Mouse (Mus musculus): ENCODE results near the gene Sh3gl2. TPM values are rescaled to one million over a fixed set of nuclear protein-coding genes. Genes with fewer than 3 reads are reported as not detected.

Gene Sh3gl2
- polyA plus RNA-seq, 1 experiment from 2014 or later = not detected

DNA sequence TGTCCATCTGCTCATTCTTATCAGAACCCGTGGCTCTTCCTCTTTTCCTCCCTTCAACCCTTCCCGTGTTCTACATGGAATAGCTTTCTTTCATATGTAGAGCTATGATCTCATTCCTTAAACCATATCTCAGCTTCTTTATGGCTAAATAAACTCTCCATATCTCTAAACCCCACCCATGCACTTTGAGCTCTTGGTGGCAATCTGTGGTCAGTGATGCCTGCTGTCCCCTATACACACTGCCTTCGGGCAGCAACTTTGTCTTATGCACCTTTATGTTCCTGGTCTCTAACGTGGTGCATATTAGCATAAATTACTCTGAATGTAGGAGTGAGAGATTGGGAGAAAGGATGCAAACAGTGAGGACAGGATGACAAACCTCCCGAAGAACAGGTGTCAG is 180.3 kb downstream of the Sh3gl2 start:
- 70% methylated on average over 5 of the region's 5 CpGs for WGBS (ENCODE audit: missing documents)
- H3K79me2 ChIP-seq (ENCODE audit: inconsistent target) = no peaks in the 10 kb centered on the region
- H3K4me3 ChIP-seq (ENCODE audit: inconsistent target) = no peak overlapping the region
- no peaks in the 10 kb centered on the region for H3K36me3 ChIP-seq (ENCODE audit: inconsistent target)
- H3K27ac ChIP-seq = no peak overlapping the region

DNA sequence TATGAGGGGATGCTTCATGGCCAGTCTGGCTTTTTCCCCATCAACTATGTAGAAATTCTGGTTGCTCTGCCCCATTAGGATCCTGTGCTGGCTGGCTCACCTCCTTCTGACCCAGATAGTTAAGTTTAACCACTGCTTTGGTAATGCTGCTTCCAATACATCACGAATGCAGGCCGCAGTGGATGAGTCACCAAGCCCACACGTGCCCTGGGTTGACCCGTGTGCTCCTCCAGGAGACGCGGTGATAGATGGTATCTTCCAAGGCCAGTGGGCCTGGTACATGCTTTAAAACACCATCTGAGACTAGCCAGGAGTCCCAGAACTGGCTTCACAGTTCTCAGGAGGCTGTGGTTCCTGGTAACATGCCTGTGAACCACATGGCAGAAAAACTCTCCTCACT is 182.8 kb downstream of the Sh3gl2 start:
- WGBS (ENCODE audit: missing documents) = 98% methylated on average over 6 of the region's 6 CpGs

DNA sequence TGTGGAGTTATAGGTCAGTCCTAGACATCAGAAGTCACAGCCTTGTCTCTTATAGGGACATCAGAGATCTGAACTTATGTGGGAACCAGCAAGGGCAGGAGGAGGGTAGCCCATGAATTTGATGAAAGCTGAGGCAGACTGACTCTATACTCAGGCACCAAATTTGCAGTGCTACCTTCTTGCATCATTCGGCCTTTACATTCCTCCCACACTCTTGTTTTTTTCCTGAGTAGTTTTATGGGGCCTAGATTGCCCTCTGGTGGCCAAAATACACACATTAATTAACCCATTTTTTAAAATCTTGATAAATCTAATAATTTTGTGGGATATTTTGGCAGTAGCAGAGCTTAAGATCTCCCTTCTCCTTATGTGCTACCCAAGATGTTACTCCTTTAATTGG is 186.9 kb downstream of the Sh3gl2 start:
- Histone ChIP-seq H3K4me3 (ENCODE audit: inconsistent target) (no peak overlapping the region), H3K27ac (no peak overlapping the region), H3K36me3 (ENCODE audit: inconsistent target) (no peaks in the 10 kb centered on the region), H3K79me2 (ENCODE audit: inconsistent target) (no peaks in the 10 kb centered on the region)
- 50% methylated on average over 1 of the region's 1 CpGs for WGBS (ENCODE audit: missing documents)

More for the DNA sequence above, 182.8 kb downstream of the Sh3gl2 start:
- Histone ChIP-seq H3K4me3 (ENCODE audit: inconsistent target) (no peak overlapping the region), H3K79me2 (ENCODE audit: inconsistent target) (no peaks in the 10 kb centered on the region), H3K36me3 (ENCODE audit: inconsistent target) (no peaks in the 10 kb centered on the region), H3K27ac (no peak overlapping the region)

DNA sequence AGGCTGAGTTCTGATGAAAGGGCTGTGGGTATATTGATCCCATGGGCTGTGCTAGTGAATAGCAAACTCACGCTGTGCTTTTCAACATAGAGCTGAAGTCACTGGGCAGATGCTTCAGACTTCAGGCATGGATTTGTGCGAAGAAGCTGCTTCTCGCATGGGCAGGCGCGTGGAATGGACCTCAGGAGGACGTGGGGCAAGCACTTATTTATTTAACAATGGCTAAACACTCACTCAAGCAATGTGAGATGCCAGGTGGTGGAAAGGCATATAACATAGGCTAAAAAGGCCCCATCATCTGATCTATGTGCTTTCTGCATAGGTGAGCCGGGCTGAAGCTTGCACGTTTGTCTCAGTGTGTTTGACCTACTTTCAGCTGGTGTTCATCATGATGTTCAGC is 193.8 kb downstream of the Sh3gl2 start:
- Histone ChIP-seq H3K36me3 (ENCODE audit: inconsistent target) (no peaks in the 10 kb centered on the region), H3K4me3 (ENCODE audit: inconsistent target) (no peak overlapping the region), H3K79me2 (ENCODE audit: inconsistent target) (no peaks in the 10 kb centered on the region), H3K27ac (no peak overlapping the region)
- 91% methylated on average over 8 of the region's 8 CpGs for WGBS (ENCODE audit: missing documents)

DNA sequence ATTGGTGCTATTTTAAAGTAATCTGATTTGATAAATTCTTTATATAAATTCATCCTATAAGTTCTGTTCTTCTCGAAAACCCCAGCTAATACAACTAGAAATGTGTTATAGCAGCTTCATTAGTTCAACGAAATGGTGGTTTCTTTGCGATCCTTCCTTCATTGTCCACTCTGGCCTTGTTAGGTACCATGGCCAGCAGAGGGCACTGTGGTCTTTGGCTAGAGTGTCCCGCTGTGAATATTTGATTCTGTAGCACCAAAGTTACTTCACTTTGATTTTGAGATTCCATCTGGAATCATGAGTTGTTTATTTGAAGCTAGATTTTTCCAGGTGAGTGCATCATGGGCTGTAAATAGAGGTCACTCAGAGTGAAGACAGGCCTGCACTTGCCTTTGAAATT is 197.9 kb downstream of the Sh3gl2 start:
- H3K27ac ChIP-seq = no peak overlapping the region
- no peaks in the 10 kb centered on the region for H3K36me3 ChIP-seq (ENCODE audit: inconsistent target)
- 39% methylated on average over 4 of the region's 4 CpGs for WGBS (ENCODE audit: missing documents)
- H3K4me3 ChIP-seq (ENCODE audit: inconsistent target) = no peak overlapping the region
- H3K79me2 ChIP-seq (ENCODE audit: inconsistent target) = no peaks in the 10 kb centered on the region

DNA sequence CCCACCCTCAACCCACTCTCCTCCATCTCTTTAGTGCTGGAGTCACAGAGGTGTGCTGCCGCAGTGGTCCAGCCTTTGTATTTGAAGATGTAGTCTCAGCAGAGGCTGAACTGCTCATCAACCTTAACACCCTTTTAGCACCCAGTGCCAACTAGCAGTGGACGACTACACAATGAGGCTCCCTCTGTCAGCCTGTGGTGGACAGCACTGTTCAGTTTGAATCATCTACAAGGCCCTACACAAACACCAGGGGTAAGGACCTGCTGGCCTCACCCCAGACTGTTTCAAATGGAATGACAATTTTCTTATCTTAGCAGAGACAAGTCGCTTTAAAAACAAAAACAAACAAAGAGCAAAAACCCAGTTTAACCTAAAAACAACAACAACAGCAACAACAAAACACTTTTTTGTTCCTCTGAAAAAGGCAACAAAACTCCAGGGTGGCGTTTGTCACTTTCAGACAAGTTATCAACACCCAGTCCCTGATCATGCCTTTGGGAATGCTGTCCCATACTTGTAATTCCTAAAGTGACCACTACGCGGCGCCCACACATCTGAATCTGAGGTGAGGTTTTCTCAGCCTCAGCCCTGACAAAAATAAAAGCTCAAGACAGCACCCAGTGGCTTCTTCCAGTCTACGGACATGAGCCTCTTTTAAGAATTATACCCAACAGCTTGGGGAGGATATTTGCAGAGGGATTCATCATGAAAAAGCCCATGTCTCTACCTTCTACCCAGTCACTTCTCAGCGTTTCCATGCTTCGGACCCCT is 199.7 kb downstream of the Sh3gl2 start:
- H3K79me2 ChIP-seq (ENCODE audit: inconsistent target) = no peaks in the 10 kb centered on the region
- no peak overlapping the region for H3K4me3 ChIP-seq (ENCODE audit: inconsistent target)
- H3K27ac ChIP-seq = no peak overlapping the region
- H3K36me3 ChIP-seq (ENCODE audit: inconsistent target) = no peaks in the 10 kb centered on the region
- WGBS (ENCODE audit: missing documents) = 52% methylated on average over 10 of the region's 10 CpGs

DNA sequence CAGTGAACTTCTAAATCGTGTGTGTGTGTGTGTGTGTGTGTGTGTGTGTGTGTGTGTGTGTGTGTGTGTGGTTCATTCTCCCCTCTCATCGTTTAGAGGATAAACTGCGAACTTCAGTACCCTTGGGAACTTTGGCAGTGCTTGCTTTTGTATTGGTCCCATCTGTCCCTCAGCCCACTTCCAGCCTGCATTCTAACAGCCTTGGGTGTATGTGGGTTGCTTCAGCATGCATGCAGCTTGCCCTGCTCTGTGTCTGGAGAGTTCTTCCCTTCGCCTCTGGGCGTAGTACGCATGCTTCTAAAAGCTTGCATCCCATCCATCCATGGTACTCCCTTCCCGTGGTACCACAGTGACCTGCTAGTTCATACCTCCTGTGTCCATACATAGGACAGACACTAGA is 200.3 kb downstream of the Sh3gl2 start:
- Histone ChIP-seq H3K27ac (no peak overlapping the region), H3K4me3 (ENCODE audit: inconsistent target) (no peak overlapping the region), H3K36me3 (ENCODE audit: inconsistent target) (no peaks in the 10 kb centered on the region), H3K79me2 (ENCODE audit: inconsistent target) (no peaks in the 10 kb centered on the region)
- 72% methylated on average over 6 of the region's 7 CpGs for WGBS (ENCODE audit: missing documents)

DNA sequence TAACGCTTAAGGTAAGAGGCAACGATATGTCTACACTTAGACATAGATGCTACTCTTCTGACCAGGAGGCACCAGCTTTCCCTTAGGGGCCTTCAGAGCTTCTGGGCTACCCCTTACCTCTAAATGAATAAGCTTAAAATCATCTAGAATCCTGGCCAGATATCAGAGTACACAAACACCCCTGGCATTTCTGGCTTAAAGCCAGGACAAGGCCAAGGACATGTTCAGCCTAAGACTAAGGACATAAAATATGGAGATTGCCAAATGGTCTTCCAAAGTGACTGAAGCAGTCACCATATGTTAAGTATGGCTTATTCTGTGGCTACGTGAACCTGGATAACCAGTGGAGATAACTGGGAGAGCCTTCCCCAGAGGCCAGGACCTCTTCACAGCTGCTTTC is 211.5 kb downstream of the Sh3gl2 start:
- Histone ChIP-seq H3K79me2 (ENCODE audit: inconsistent target) (no peaks in the 10 kb centered on the region), H3K4me3 (ENCODE audit: inconsistent target) (no peak overlapping the region), H3K27ac (no peak overlapping the region), H3K36me3 (ENCODE audit: inconsistent target) (no peaks in the 10 kb centered on the region)
- 97% methylated on average over 3 of the region's 3 CpGs for WGBS (ENCODE audit: missing documents)

DNA sequence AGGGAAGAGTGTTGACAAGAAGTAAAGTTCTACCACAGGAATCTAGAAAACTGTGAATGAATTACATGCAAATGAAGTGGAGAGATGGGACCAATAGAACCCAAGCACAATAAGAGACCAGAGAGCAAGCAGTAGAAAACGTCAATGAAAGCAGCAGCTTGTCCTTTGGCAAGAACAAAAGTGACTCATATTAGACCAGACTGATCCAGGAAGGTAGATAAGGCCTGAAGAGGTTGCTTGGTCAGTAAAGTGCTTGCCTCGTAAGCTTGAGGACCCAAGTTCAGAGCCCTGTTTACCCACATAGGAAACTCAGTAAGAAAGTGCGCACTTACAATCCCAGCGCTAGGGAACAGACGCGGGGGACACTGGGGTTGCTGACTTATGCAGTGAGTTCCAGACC is 215.5 kb downstream of the Sh3gl2 start:
- Histone ChIP-seq H3K79me2 (ENCODE audit: inconsistent target) (no peaks in the 10 kb centered on the region), H3K4me3 (ENCODE audit: inconsistent target) (no peak overlapping the region), H3K36me3 (ENCODE audit: inconsistent target) (no peaks in the 10 kb centered on the region), H3K27ac (no peak overlapping the region)
- WGBS (ENCODE audit: missing documents) = 79% methylated on average over 6 of the region's 6 CpGs

DNA sequence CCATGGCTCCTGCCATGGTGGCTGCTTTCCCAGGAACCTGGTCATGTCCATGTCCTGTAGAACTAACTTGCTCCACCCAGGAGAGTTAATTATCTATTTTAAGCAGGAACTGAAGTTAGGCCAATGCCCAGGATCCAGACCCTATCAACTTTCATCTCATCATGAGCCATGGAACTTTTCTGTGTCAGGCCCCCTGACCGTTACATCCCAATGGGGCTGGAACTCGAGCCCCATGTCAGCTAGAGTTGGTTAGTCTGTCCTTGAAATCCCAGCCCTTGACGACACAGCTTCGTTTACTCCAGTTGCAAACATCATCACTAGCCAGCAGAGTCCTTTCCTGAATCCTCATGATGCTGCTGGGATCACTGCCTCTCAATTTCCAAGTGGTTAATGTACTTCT is 221.3 kb downstream of the Sh3gl2 start:
- Histone ChIP-seq H3K79me2 (ENCODE audit: inconsistent target) (no peaks in the 10 kb centered on the region), H3K27ac (no peak overlapping the region), H3K4me3 (ENCODE audit: inconsistent target) (no peak overlapping the region), H3K36me3 (ENCODE audit: inconsistent target) (no peaks in the 10 kb centered on the region)
- 82% methylated on average over 4 of the region's 4 CpGs for WGBS (ENCODE audit: missing documents)

DNA sequence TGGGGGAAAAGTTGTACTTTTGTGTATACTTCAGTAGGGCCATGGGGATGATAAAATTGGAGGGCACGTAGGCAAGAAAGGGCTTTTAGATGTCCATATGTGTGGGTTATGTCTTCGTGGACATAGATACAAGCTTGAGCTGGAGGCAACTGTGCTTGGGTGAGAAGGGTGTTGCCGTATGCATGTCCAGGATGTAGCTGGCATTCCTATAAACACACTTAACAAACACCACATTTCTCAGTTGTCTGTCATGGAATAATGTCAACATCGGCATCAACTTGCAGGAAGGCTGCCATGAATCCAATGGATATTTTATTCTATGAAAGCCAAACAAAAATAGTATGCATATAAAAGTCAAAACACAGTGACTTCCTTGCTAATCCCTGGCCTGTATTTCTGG is 227.9 kb downstream of the Sh3gl2 start:
- Histone ChIP-seq H3K36me3 (ENCODE audit: inconsistent target) (no peaks in the 10 kb centered on the region), H3K27ac (no peak overlapping the region), H3K4me3 (ENCODE audit: inconsistent target) (no peak overlapping the region), H3K79me2 (ENCODE audit: inconsistent target) (no peaks in the 10 kb centered on the region)
- 83% methylated on average over 4 of the region's 4 CpGs for WGBS (ENCODE audit: missing documents)

DNA sequence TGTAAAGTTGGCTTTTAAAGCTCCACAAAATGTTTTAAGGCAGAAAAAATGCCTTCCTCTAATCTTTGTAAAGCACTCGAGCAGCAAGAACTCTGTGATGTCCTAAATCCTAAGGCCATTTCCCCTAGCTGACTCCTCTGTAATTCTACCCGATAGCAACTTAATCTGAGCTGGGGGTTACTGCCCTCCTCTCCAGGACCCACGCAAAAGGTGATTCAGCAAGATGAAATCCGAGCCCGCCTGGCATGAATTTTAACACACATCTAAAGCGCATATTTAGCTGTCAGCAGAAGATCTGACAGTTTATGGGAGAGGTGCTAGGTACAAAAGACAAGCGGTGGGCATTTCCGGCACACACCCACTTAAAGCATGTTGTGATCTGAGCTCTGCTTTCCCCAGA is 229.8 kb downstream of the Sh3gl2 start:
- 79% methylated on average over 8 of the region's 8 CpGs for WGBS (ENCODE audit: missing documents)
- Histone ChIP-seq H3K79me2 (ENCODE audit: inconsistent target) (no peaks in the 10 kb centered on the region), H3K4me3 (ENCODE audit: inconsistent target) (no peak overlapping the region), H3K27ac (no peak overlapping the region), H3K36me3 (ENCODE audit: inconsistent target) (no peaks in the 10 kb centered on the region)

DNA sequence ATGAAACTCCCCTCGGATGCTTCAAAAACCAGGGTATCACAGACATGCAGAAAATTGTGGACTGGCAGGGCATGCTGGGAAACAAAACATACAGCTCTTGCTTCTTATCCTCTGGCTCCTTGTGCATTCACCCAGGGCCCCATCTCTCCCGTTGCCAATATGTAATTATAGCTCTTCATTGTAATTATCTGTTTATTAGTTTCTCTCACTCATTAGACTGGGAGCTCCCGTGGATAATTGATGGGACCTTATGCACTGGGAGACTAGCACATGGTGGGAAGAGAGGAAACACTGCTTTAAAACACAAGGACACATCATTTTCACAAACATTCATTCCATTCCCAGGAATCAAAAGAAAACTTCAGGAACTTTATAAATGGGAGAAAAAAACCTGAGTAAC is 233.9 kb downstream of the Sh3gl2 start:
- no peak overlapping the region for H3K27ac ChIP-seq

DNA sequence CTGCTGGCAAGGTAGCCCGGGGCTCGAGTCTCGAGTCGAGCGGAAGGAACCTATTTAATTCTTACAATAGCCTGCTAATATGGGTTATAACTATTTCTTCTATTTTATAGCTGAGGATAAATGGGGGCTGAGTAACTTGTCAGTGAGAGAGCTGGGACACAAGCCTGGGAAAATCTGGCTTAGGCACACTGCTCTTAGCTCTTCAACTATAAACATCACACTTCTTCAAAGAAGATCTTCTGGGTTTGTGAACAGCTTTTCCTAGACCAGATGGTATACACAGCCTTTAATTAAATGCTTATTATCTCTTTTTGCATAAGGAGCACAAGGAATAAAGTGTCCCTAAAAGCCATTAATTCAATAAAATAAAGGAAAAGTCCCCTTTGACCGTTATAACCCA is 278.7 kb downstream of the Sh3gl2 start:
- Histone ChIP-seq H3K4me3 (ENCODE audit: inconsistent target) (no peak overlapping the region), H3K36me3 (ENCODE audit: inconsistent target) (no peaks in the 10 kb centered on the region), H3K27ac (no peak overlapping the region), H3K79me2 (ENCODE audit: inconsistent target) (no peaks in the 10 kb centered on the region)
- 96% methylated on average over 4 of the region's 6 CpGs for WGBS (ENCODE audit: missing documents)

More for the DNA sequence above, 233.9 kb downstream of the Sh3gl2 start:
- H3K4me3 ChIP-seq (ENCODE audit: inconsistent target) = no peak overlapping the region
- no peaks in the 10 kb centered on the region for H3K36me3 ChIP-seq (ENCODE audit: inconsistent target)
- no peaks in the 10 kb centered on the region for H3K79me2 ChIP-seq (ENCODE audit: inconsistent target)
- 72% methylated on average over 3 of the region's 3 CpGs for WGBS (ENCODE audit: missing documents)

DNA sequence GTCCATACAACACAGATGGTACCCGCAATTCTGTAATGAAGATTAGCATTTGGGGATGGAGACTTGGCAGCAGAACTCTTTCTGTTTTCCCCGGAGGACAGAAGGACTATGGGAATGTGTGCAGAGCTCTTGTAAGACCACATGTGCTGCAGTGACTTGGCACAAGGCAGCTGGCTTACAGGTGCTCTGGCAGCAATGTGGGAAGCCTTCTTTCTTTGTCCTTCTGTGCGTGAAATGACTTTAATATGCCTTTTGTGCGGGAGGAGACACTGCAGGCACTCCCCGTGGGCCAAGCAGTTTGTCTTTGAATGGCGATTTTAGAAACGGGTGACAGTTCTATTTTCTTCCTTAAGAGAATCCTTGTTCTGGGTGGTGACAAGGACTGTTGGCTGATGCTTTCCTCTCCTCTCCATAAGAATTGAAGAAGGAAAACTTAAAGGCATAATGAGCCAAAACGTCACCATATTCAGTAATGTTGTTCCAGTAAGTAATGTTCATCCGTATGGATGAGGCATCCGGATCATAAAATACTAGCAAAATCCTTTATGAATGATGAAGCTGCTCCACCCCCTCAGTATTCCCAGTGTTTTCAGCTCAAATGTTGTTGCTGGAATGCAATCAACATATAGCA is 281.5 kb downstream of the Sh3gl2 start:
- H3K27ac ChIP-seq = no peak overlapping the region
- 90% methylated on average over 10 of the region's 10 CpGs for WGBS (ENCODE audit: missing documents)
- no peaks in the 10 kb centered on the region for H3K36me3 ChIP-seq (ENCODE audit: inconsistent target)
- no peaks in the 10 kb centered on the region for H3K79me2 ChIP-seq (ENCODE audit: inconsistent target)
- no peak overlapping the region for H3K4me3 ChIP-seq (ENCODE audit: inconsistent target)
